Mouse (Mus musculus) bone marrow, adult 2 months (tissue): ENCODE measurements at regions not wholly inside any gene's neighbourhood (a gene's known extent, or its start where the extent isn't known, plus 50 kb on each side); places are given as distances from the start of the nearest gene placed in this dataset.

Source experiments
- H3K27ac ChIP-seq: fragments of 200-500 bp; 2 replicates; pipeline ENCODE4 v1.5.1; 2012; ENCODE audit warnings: low read depth, mild to moderate bottlenecking, control low read depth, inconsistent platforms, low read length; ENCODE audit not compliant: control insufficient read depth, poor library complexity, insufficient read depth
- H3K4me1 ChIP-seq: fragments of 200-500 bp; 2 replicates; pipeline ENCODE4 v1.6.1; 2011; ENCODE audit warnings: low read length; ENCODE audit not compliant: control insufficient read depth, insufficient read depth
- H3K4me3 ChIP-seq: fragments of 200-500 bp; replicated peaks from 2 replicates; pipeline ENCODE3; 2011; ENCODE audit warnings: mild to moderate bottlenecking, low read depth, low read length, control low read depth; ENCODE audit not compliant: control insufficient read depth
- CTCF ChIP-seq: fragments of 200-500 bp; IDR thresholded peaks from 2 replicates; pipeline ENCODE4 v1.5.1; 2011; ENCODE audit warnings: low read length, control low read depth; ENCODE audit not compliant: control insufficient read depth, insufficient read depth
- POLR2A ChIP-seq: fragments of 200-500 bp; IDR thresholded peaks from 2 replicates; pipeline ENCODE4 v1.6.1; 2011; ENCODE audit warnings: low read depth, mild to moderate bottlenecking, control low read depth, low read length, borderline replicate concordance; ENCODE audit not compliant: control insufficient read depth
- WGBS: fragments of 180-500 bp; shearing (Covaris S2); methylation state at CpG from one replicate; pipeline ENCODE4 v1.1.7; 2018; 5-methylcytosine and 5-hydroxymethylcytosine counted together

DNA sequence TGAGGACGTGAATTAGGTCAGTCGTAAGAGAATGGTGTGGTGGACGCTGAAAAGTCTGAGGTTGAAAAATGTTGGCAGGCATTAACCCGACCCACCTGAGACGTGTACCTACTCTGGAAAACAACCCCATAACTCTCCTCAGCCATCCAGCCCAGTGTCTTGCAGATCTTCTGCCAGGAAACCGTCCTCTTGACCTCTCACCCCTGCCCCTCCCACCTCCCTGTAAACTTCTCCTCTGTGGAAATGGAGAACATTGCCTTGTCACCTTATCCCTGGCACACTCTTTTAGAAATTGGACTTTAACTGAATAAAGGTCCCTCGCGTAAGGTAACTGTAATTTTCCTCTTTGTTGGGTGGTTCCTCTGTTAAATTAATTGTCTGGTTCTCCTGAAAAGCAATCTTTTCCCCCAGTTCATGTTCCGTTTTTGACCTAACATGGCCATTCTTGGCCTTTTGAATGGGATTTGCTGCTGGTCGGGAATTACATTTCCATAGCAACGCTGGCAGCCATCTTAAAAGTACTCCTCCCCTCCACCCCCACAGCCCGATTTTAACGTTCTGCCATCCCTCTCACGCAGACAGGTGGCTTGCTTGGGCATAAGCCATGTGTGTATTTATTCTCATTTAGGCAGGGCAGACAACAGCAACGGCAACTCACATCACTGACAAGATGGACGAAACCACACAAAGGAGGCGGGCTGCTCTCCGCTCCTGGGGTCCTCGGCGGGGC lies 196.8 kb upstream of the 4931429L15Rik start:
- no peaks in the 10 kb centered on the region for H3K4me1 ChIP-seq
- H3K27ac ChIP-seq = no peak overlapping the region
- TF ChIP-seq POLR2A (no peak), CTCF (no peak)
- 85% methylated on average over 20 of the region's 20 CpGs for WGBS
- H3K4me3 ChIP-seq = no peak overlapping the region

DNA sequence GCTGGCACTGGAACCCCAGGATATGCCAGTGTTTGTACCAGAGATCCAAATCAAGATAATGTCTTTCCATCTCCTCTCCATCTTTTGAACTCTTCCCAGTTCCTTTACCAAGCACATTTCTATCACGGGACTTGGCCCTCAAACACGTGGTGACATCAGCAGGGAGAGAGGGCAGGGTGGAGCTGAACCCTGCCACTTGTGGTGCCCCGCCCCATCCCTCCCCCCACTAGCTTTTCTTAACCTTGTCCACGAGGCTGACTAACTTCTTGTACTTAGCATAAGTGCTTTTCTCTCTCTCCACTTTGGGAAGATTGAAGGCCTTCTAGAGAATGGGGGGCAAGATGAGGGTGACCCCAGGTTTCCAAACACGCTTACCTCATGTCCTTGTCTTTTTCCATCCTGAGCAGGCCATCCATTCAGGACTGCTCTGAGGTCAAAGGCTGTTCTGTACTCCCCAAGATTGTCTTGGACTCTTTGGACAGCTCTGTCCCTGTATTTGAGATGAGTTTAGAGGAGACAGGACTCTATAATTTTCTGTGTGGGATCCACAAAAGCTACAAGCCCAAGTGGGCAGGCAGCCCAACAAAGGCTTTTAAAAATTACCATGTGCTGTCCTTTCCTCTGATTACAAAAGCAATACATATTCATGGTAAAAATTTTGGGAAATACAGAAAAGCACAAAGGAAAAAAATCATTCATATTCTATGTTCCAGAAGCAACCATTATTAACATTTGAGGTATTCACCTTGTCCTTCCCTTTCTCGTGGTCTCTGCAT lies 192.7 kb upstream of the 4931429L15Rik start:
- no peak overlapping the region for H3K27ac ChIP-seq
- WGBS = 60% methylated on average over 6 of the region's 6 CpGs
- no peaks in the 10 kb centered on the region for H3K4me1 ChIP-seq
- TF ChIP-seq CTCF (no peak), POLR2A (no peak)
- H3K4me3 ChIP-seq = no peak overlapping the region

DNA sequence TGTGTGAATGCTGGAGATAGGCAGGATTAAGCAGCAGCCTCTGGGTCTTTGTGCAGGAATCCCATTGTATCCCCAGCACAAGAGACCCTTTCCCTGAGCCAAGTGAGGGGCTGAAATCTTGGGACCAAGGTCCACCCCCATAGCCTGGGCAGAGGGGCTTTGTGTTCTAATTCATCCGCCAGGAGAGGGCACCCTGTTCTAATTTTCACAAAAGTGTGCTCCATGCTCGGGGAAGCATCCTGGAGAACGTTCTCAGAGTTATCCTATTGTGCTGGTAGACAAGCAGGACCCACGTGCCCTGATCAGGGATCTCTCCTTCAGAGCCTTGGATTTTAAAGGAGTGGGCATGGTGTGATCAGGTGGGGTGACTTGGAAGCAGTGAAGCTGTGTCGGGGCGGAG lies 191.5 kb upstream of the 4931429L15Rik start:
- 58% methylated on average over 6 of the region's 6 CpGs for WGBS
- Histone ChIP-seq H3K4me1 (no peaks in the 10 kb centered on the region), H3K4me3 (no peak overlapping the region), H3K27ac (no peak overlapping the region)
- TF ChIP-seq POLR2A (no peak), CTCF (no peak)

DNA sequence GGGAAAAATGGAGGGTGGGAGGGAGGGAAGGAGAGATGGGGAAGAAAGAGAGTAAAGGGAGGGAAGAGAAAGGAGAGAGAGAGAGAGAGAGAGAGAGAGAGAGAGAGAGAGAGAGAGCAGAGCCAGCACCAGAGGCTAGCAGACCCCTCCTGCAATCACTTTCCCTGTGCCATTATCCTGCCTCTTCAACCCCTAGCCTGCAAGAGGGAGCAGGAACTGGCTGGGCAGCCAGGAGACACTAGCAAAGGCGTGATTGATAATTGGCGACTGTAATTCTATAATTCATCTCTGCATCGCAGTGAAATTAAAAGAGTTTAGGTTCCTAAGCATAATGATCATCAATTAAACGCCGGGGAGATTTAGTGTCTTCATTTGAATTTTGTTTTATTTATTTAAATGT lies 190.1 kb upstream of the 4931429L15Rik start:
- Histone ChIP-seq H3K27ac (no peak overlapping the region), H3K4me1 (no peaks in the 10 kb centered on the region), H3K4me3 (no peak overlapping the region)
- 66% methylated on average over 5 of the region's 5 CpGs for WGBS
- no peak for TF ChIP-seq POLR2A
- TF ChIP-seq CTCF = no peak

DNA sequence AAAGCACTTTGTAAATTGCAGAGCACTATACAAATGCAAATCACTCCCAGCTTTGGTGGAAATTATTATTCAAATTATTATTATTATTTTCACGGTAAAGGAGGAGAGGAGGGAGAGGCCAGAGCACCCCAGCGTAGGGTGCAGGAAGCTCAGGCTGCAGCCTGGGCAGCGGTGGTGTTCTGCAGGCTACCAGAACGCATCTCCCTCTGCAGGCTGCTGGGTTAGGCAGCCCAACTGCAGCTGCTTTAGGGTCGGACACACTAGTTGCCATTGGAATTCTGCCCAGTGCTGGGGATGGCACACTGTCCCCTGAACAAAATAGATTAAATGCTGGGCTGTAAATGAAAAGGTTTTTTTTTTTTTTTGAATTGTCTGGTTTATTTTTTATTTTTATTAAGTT lies 189.7 kb upstream of the 4931429L15Rik start:
- Histone ChIP-seq H3K4me3 (no peak overlapping the region), H3K27ac (no peak overlapping the region), H3K4me1 (no peaks in the 10 kb centered on the region)
- 43% methylated on average over 5 of the region's 5 CpGs for WGBS
- no peak for TF ChIP-seq CTCF
- no peak for TF ChIP-seq POLR2A

DNA sequence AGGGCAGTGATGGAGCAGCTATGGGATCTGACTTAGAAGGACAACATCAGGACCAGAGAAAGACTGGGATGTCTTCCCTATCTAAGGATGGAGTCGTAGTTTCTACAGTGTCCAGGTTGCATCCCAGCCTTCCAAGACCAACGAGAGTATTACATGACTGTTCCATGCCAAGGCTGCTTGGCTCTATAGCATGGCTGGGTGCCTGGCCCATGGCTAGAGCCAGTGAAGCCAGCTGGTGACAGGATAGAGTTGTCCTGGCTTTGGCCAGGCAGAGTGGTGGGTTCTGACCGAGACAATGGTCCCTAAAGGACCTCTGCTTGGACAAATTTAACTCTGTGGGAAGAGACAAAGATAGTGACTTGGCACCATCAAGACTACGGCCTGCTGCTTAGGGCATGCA lies 187.2 kb upstream of the 4931429L15Rik start:
- WGBS = 63% methylated on average over 4 of the region's 4 CpGs
- no peak for TF ChIP-seq POLR2A
- no peak for TF ChIP-seq CTCF
- Histone ChIP-seq H3K27ac (no peak overlapping the region), H3K4me1 (no peaks in the 10 kb centered on the region), H3K4me3 (no peak overlapping the region)

DNA sequence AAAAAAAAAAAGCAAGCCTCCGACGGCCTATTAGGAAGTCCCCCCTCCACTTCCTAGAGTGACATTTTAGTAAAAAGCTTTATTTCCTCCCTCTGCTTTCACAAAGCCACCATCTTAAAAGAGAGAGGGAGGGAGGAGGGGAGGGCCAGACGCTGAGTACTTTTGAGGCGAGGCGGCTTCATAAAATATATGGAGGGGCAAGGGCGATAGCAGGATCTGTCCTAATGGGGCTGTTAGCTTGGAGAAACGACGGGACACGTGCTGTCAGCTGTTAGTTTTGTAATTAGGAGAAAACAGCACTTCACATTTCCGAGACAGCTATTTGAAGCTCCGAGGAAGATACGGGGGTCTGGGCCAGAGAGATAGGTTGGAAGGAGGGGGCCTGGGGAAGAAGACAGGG lies 184.8 kb upstream of the 4931429L15Rik start:
- Histone ChIP-seq H3K4me1 (no peaks in the 10 kb centered on the region), H3K4me3 (no peak overlapping the region), H3K27ac (no peak overlapping the region)
- WGBS = 57% methylated on average over 12 of the region's 12 CpGs
- TF ChIP-seq CTCF (no peak), POLR2A (no peak)

DNA sequence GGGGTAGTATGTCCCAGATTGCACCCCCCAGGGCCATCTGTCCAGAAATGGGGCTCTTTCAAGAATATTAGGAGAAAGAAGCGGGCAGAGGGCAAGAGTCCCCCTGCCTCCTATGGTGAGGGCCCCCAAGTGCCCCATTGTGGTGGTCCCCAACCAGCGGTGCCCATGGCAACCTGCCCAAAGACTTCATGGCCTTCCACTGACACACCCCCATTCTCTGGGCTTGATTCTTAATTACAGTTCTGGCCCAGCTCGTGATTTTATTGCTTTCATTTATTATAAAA lies 184.3 kb upstream of the 4931429L15Rik start:
- TF ChIP-seq POLR2A (no peak), CTCF (no peak)
- no peak overlapping the region for H3K27ac ChIP-seq
- 59% methylated on average over 3 of the region's 3 CpGs for WGBS
- no peak overlapping the region for H3K4me3 ChIP-seq
- no peaks in the 10 kb centered on the region for H3K4me1 ChIP-seq

DNA sequence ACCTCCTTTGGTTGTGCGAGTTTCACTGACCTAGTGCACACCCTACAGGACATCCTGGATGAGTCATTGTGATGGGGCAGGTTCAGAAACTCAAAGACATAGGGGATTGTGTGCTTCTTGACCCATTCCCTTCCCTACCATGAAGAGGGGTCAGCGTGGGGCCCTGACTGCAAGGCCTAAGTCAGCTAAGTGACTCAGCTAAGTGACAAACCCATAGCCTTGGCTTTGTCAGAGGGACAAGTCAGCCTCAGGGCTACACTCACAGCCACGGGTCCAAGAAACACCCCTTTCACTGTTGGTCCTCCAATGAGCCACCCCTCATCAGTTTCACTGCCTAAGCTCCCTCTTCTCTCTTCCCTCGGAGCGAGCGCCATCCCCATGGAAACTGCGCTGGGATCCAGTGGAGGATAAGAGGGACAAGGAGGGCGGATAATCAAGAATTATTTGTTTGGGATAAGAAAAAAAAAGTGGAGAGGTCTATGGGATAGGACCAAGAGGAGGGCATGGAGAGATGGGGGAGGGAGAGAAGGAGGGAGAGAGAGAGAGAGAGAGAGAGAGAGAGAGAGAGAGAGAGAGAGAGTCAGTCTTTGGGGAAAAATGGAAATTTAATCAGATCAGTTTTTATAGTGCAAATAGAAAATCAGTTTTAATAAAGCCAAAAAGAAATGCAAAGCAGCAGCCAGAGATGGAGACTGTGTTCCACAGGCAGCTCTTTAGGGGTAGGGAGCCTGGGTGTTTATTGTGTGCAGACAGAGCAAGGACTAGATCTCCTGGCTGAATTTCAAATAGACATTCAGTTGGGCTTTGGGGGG lies 183.7 kb upstream of the 4931429L15Rik start:
- WGBS = 79% methylated on average over 8 of the region's 8 CpGs
- Histone ChIP-seq H3K4me3 (no peak overlapping the region), H3K27ac (no peak overlapping the region), H3K4me1 (no peaks in the 10 kb centered on the region)
- TF ChIP-seq POLR2A = no peak
- no peak for TF ChIP-seq CTCF
